Mouse (Mus musculus) bone marrow macrophage, adult 2 months (primary cell): ENCODE results near the gene Bbs9.

ENCODE experiments used
- CTCF ChIP-seq: IDR thresholded peaks from 2 replicates; pipeline ENCODE4 v1.5.1; 2012; ENCODE audit warnings: low read depth, mild to moderate bottlenecking, low read length, moderate library complexity
- POLR2A ChIP-seq: IDR thresholded peaks from 2 replicates; pipeline ENCODE4 v1.6.1; 2012; ENCODE audit warnings: mild to moderate bottlenecking, low read depth, low read length, borderline replicate concordance

DNA sequence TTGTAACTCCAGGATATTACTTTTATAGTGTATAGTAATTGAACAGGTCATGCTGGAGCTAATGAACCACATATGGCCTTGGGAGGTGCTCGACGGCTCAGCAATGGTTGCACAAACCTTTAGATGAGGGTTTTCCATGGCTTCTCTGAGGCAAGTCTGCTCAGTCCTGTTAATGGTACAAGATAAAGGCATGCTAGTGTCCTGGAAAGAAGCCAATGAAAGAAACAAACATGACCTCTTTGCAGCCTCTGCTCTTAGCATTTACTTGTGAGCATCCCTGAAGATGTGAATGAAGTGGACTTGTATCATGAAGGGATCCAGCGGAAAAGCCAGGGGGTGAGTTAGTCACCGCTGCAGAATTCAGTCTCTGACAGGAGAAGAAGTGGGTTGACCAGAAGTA is 64.0 kb downstream of the Bbs9 start:
- TF ChIP-seq CTCF, result no peak
- TF ChIP-seq POLR2A, result no peak
